Comparison of ENCODE assay signal across 7 mouse cellular contexts in the genomic region with DNA sequence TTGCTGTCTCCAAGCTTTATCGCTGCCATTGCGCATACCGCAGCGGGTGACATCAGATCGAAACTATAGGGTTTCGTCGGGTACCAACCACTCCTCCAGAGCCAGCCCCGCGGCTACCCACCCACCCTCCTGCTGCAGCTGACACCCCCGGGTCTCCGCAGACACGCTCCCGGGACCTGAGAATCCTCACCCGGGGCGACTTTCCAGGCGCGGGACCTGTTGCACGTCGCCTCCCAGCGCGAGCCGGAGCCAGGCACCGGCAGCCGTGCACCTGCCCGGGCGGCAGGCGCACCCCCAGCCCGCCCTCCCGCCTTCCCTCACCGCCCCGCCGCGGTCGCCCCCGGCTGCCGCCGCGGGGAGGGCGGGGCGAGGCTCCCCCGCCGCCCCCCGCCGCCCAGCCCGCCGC.
DNase-seq lines count a peak whose midpoint lies in the region; ATAC-seq and TF ChIP-seq lines count a peak whose summit lies in the region.

No protein-coding gene starts in this region.

- peaks cover 7% of the 10 kb centered on the region for H3K4me1 ChIP-seq in thymus, adult 2 months (replicated peaks; ENCODE audit: control insufficient read depth, insufficient read depth, low read length)
- no peaks in the 10 kb centered on the region for H3K4me1 ChIP-seq in bone marrow macrophage, adult 2 months (ENCODE audit: control insufficient read depth, insufficient read depth, low read length)
- H3K4me1 ChIP-seq in forebrain, embryonic 16.5 days (replicated peaks; ENCODE audit: control insufficient read depth, insufficient read depth, low read length), result peaks cover 13% of the 10 kb centered on the region

- H3K4me3 ChIP-seq in thymus, adult 2 months (ENCODE audit: control insufficient read depth, insufficient read depth, low read length), result peak overlapping the region; percentile 21
- H3K4me3 ChIP-seq in bone marrow macrophage, adult 2 months (ENCODE audit: insufficient read depth, low read length), result 0 out of 2 replicates have a peak overlapping the region, but pooled peaks have one; percentile 7
- peak overlapping the region; percentile 88 for H3K4me3 ChIP-seq in forebrain, embryonic 16.5 days (replicated peaks; ENCODE audit: low read length)

- peaks cover 13% of the 10 kb centered on the region for H3K27me3 ChIP-seq in thymus, adult 2 months (ENCODE audit: control insufficient read depth, insufficient read depth, low read length)
- no peaks in the 10 kb centered on the region for H3K27me3 ChIP-seq in forebrain, embryonic 16.5 days (replicated peaks; ENCODE audit: control insufficient read depth, insufficient read depth, low read length)

- peak overlapping the region; percentile 87 for H3K4me2 ChIP-seq in forebrain, embryonic 16.5 days (ENCODE audit: low read length)

- DNase-seq in thymus, adult 2 months, result no peak
- DNase-seq in thymus, postnatal 10 days (ENCODE audit: low spot score in 2 of 2), result no peak
- peak; percentile 18 to 21 for DNase-seq in kidney, adult 8-10 months
- DNase-seq in lung, postnatal 10 days, result peak; percentile 46
- DNase-seq in testis, postnatal 14 days (ENCODE audit: low spot score), result peak; percentile 59

- no peaks in the 10 kb centered on the region for H3K36me3 ChIP-seq in thymus, adult 2 months (ENCODE audit: control insufficient read depth, insufficient read depth, low read length)
- H3K36me3 ChIP-seq in forebrain, embryonic 16.5 days (ENCODE audit: control insufficient read depth, insufficient read depth), result no peaks in the 10 kb centered on the region

- 1% methylated on average over 28 of the region's 46 CpGs for WGBS in thymus, adult 2 months
- WGBS in forebrain, embryonic 16.5 days, result 0% methylated on average over 26 of the region's 46 CpGs

- TF ChIP-seq POLR2A in thymus, adult 2 months (IDR thresholded peaks at IDR 0.05; ENCODE audit: control insufficient read depth, extremely low read depth, insufficient read depth, low read length, poor library complexity), result no peak
- TF ChIP-seq POLR2A in bone marrow macrophage, adult 2 months (IDR thresholded peaks at IDR 0.05; ENCODE audit: borderline replicate concordance, low read depth, low read length), result no peak

- no peak for TF ChIP-seq CTCF in thymus, adult 2 months (IDR thresholded peaks at IDR 0.05; ENCODE audit: borderline replicate concordance, control insufficient read depth, extremely low read depth, insufficient read depth, low read length, poor library complexity)
- no peak for TF ChIP-seq CTCF in bone marrow macrophage, adult 2 months (IDR thresholded peaks at IDR 0.05; ENCODE audit: low read depth, low read length)

- no peak overlapping the region for H3K27ac ChIP-seq in thymus, adult 2 months (ENCODE audit: control insufficient read depth, insufficient read depth, low read length)
- H3K27ac ChIP-seq in bone marrow macrophage, adult 2 months (ENCODE audit: insufficient read depth, low read depth, low read length), result no peak overlapping the region
- peak overlapping the region; percentile 82 for H3K27ac ChIP-seq in forebrain, embryonic 16.5 days (ENCODE audit: low read length)

- H3K9me3 ChIP-seq in forebrain, embryonic 16.5 days (ENCODE audit: control insufficient read depth, low read length), result no peaks in the 10 kb centered on the region

- H3K9ac ChIP-seq in forebrain, embryonic 16.5 days (replicated peaks; ENCODE audit: low read depth, low read length), result peak overlapping the region; percentile 72

- ATAC-seq in forebrain, embryonic 16.5 days, result peak; percentile 39; the same call in 1 of the 2 replicates

Comparison
In these comparisons a context has a peak if more than half of its experiments do, and no peak if none do; other contexts are left out.
1. DNase-seq: peak in kidney, adult 8-10 months (2 of 2), lung, postnatal 10 days (single experiment) and testis, postnatal 14 days (single experiment); none in thymus, adult 2 months (single experiment) and thymus, postnatal 10 days (0 of 2).
2. H3K4me3 ChIP-seq: peak in every context shown above with its lines; median percentile 88 in forebrain, embryonic 16.5 days; 21 in thymus, adult 2 months; 7 in bone marrow macrophage, adult 2 months.